Mouse (Mus musculus): ENCODE data around the gene Hbb-bs. TPM values are rescaled to one million over a fixed set of nuclear protein-coding genes. Genes with fewer than 3 reads are reported as not detected.

The Hbb-bs gene
- polyA plus RNA-seq, 1 experiment, result not detected

- TF ChIP-seq TCF12 (IDR thresholded peaks at IDR 0.05; ENCODE audit: insufficient read depth, poor library complexity, severe bottlenecking), result no peak
- no peak for TF ChIP-seq POLR2A (IDR thresholded peaks at IDR 0.05; ENCODE audit: insufficient read length, low read depth)
- no peak for TF ChIP-seq SRF (IDR thresholded peaks at IDR 0.05; ENCODE audit: control insufficient read depth, insufficient read length, low read depth)
- no peak for TF ChIP-seq E2F4 (IDR thresholded peaks at IDR 0.05; ENCODE audit: insufficient read depth)
- TF ChIP-seq TCF3 (IDR thresholded peaks at IDR 0.05; ENCODE audit: insufficient read length, low read depth), result no peak
- TF ChIP-seq MYOG (IDR thresholded peaks at IDR 0.05; ENCODE audit: control insufficient read depth in 1 of 3, insufficient read depth in 1 of 3, insufficient read length in 2 of 3, low read depth in 2 of 3), result no peak
- no peak for TF ChIP-seq USF1 (IDR thresholded peaks at IDR 0.05; ENCODE audit: low read depth)
- no peak for TF ChIP-seq CEBPB (IDR thresholded peaks at IDR 0.05; ENCODE audit: insufficient read depth, poor library complexity, severe bottlenecking)
- TF ChIP-seq REST (IDR thresholded peaks at IDR 0.05; ENCODE audit: insufficient read depth, insufficient read length), result no peak
- no peak for TF ChIP-seq MYOD1 (IDR thresholded peaks at IDR 0.05; ENCODE audit: control insufficient read depth in 1 of 3, insufficient read length in 2 of 3, low read depth in 2 of 3)
- no peak for TF ChIP-seq MAX (IDR thresholded peaks at IDR 0.05; ENCODE audit: low read depth)
- no peak for TF ChIP-seq POLR2AphosphoS2 (IDR thresholded peaks at IDR 0.05; ENCODE audit: insufficient read length, low read depth)
- Histone ChIP-seq H3K79me2 (ENCODE audit: control insufficient read depth, insufficient read depth) (no peaks in the 10 kb centered on the region), H3K27me3 (ENCODE audit: control insufficient read depth, insufficient read depth, insufficient read length) (no peaks in the 10 kb centered on the region), H3ac (ENCODE audit: control insufficient read depth, insufficient read length) (no peak overlapping the region), H3K4me3 (no peak overlapping the region), H3K36me3 (ENCODE audit: control insufficient read depth, insufficient read depth) (no peaks in the 10 kb centered on the region), H3K4me2 (ENCODE audit: low read depth) (no peak overlapping the region)
Measured at GRCm38 (mm10) chr7:103865716-103866115, 37.8 kb upstream of the Hbb-bs start.

- Histone ChIP-seq H3ac (ENCODE audit: control insufficient read depth, insufficient read length) (no peak overlapping the region), H3K27me3 (ENCODE audit: control insufficient read depth, insufficient read depth, insufficient read length) (no peaks in the 10 kb centered on the region), H3K79me2 (ENCODE audit: control insufficient read depth, insufficient read depth) (no peaks in the 10 kb centered on the region), H3K36me3 (ENCODE audit: control insufficient read depth, insufficient read depth) (no peaks in the 10 kb centered on the region), H3K4me3 (no peak overlapping the region), H3K4me2 (ENCODE audit: low read depth) (no peak overlapping the region)
- no peak for TF ChIP-seq CEBPB (IDR thresholded peaks at IDR 0.05; ENCODE audit: insufficient read depth, poor library complexity, severe bottlenecking)
- TF ChIP-seq MAX (IDR thresholded peaks at IDR 0.05; ENCODE audit: low read depth), result no peak
- no peak for TF ChIP-seq MYOG (IDR thresholded peaks at IDR 0.05; ENCODE audit: control insufficient read depth in 1 of 3, insufficient read depth in 1 of 3, insufficient read length in 2 of 3, low read depth in 2 of 3)
- TF ChIP-seq TCF3 (IDR thresholded peaks at IDR 0.05; ENCODE audit: insufficient read length, low read depth), result no peak
- TF ChIP-seq POLR2A (IDR thresholded peaks at IDR 0.05; ENCODE audit: insufficient read length, low read depth), result no peak
- no peak for TF ChIP-seq SRF (IDR thresholded peaks at IDR 0.05; ENCODE audit: control insufficient read depth, insufficient read length, low read depth)
- no peak for TF ChIP-seq USF1 (IDR thresholded peaks at IDR 0.05; ENCODE audit: low read depth)
- TF ChIP-seq MYOD1 (IDR thresholded peaks at IDR 0.05; ENCODE audit: control insufficient read depth in 1 of 3, insufficient read length in 2 of 3, low read depth in 2 of 3), result no peak
- no peak for TF ChIP-seq REST (IDR thresholded peaks at IDR 0.05; ENCODE audit: insufficient read depth, insufficient read length)
- TF ChIP-seq E2F4 (IDR thresholded peaks at IDR 0.05; ENCODE audit: insufficient read depth), result no peak
- TF ChIP-seq POLR2AphosphoS2 (IDR thresholded peaks at IDR 0.05; ENCODE audit: insufficient read length, low read depth), result no peak
- no peak for TF ChIP-seq TCF12 (IDR thresholded peaks at IDR 0.05; ENCODE audit: insufficient read depth, poor library complexity, severe bottlenecking)
Measured at GRCm38 (mm10) chr7:103861531-103861930, 33.6 kb upstream of the Hbb-bs start.

- Histone ChIP-seq H3K27me3 (ENCODE audit: control insufficient read depth, insufficient read depth, insufficient read length) (no peaks in the 10 kb centered on the region), H3K79me2 (ENCODE audit: control insufficient read depth, insufficient read depth) (no peaks in the 10 kb centered on the region), H3K36me3 (ENCODE audit: control insufficient read depth, insufficient read depth) (no peaks in the 10 kb centered on the region), H3K4me2 (ENCODE audit: low read depth) (no peak overlapping the region), H3ac (ENCODE audit: control insufficient read depth, insufficient read length) (no peak overlapping the region), H3K4me3 (no peak overlapping the region)
- TF ChIP-seq E2F4 (IDR thresholded peaks at IDR 0.05; ENCODE audit: insufficient read depth) (no peak), MYOD1 (IDR thresholded peaks at IDR 0.05; ENCODE audit: control insufficient read depth in 1 of 3, insufficient read length in 2 of 3, low read depth in 2 of 3) (no peak), TCF12 (IDR thresholded peaks at IDR 0.05; ENCODE audit: insufficient read depth, poor library complexity, severe bottlenecking) (no peak), CEBPB (IDR thresholded peaks at IDR 0.05; ENCODE audit: insufficient read depth, poor library complexity, severe bottlenecking) (no peak), USF1 (IDR thresholded peaks at IDR 0.05; ENCODE audit: low read depth) (no peak), POLR2AphosphoS2 (IDR thresholded peaks at IDR 0.05; ENCODE audit: insufficient read length, low read depth) (no peak), SRF (IDR thresholded peaks at IDR 0.05; ENCODE audit: control insufficient read depth, insufficient read length, low read depth) (no peak), MYOG (IDR thresholded peaks at IDR 0.05; ENCODE audit: control insufficient read depth in 1 of 3, insufficient read depth in 1 of 3, insufficient read length in 2 of 3, low read depth in 2 of 3) (no peak), MAX (IDR thresholded peaks at IDR 0.05; ENCODE audit: low read depth) (no peak), REST (IDR thresholded peaks at IDR 0.05; ENCODE audit: insufficient read depth, insufficient read length) (no peak), POLR2A (IDR thresholded peaks at IDR 0.05; ENCODE audit: insufficient read length, low read depth) (no peak), TCF3 (IDR thresholded peaks at IDR 0.05; ENCODE audit: insufficient read length, low read depth) (no peak)
Measured at GRCm38 (mm10) chr7:103860855-103861254, 33.0 kb upstream of the Hbb-bs start.

- no peak overlapping the region for H3ac ChIP-seq (ENCODE audit: control insufficient read depth, insufficient read length)
- no peaks in the 10 kb centered on the region for H3K36me3 ChIP-seq (ENCODE audit: control insufficient read depth, insufficient read depth)
- no peaks in the 10 kb centered on the region for H3K27me3 ChIP-seq (ENCODE audit: control insufficient read depth, insufficient read depth, insufficient read length)
- H3K79me2 ChIP-seq (ENCODE audit: control insufficient read depth, insufficient read depth), result no peaks in the 10 kb centered on the region
- TF ChIP-seq TCF3 (IDR thresholded peaks at IDR 0.05; ENCODE audit: insufficient read length, low read depth), result no peak
- TF ChIP-seq SRF (IDR thresholded peaks at IDR 0.05; ENCODE audit: control insufficient read depth, insufficient read length, low read depth), result no peak
- TF ChIP-seq MYOG (IDR thresholded peaks at IDR 0.05; ENCODE audit: control insufficient read depth in 1 of 3, insufficient read depth in 1 of 3, insufficient read length in 2 of 3, low read depth in 2 of 3), result no peak
- H3K4me3 ChIP-seq, result no peak overlapping the region
- H3K4me2 ChIP-seq (ENCODE audit: low read depth), result no peak overlapping the region
Measured at GRCm38 (mm10) chr7:103859076-103859475, 31.2 kb upstream of the Hbb-bs start.

GRCm38 (mm10) chr7:103854669-103855068 is 26.8 kb upstream of the Hbb-bs start:
- Histone ChIP-seq H3K36me3 (ENCODE audit: control insufficient read depth, insufficient read depth) (no peaks in the 10 kb centered on the region), H3K4me3 (no peak overlapping the region)
- TF ChIP-seq E2F4 (IDR thresholded peaks at IDR 0.05; ENCODE audit: insufficient read depth) (no peak), MAX (IDR thresholded peaks at IDR 0.05; ENCODE audit: low read depth) (no peak), MYOG (IDR thresholded peaks at IDR 0.05; ENCODE audit: control insufficient read depth in 1 of 3, insufficient read depth in 1 of 3, insufficient read length in 2 of 3, low read depth in 2 of 3) (no peak), POLR2AphosphoS2 (IDR thresholded peaks at IDR 0.05; ENCODE audit: insufficient read length, low read depth) (no peak), TCF12 (IDR thresholded peaks at IDR 0.05; ENCODE audit: insufficient read depth, poor library complexity, severe bottlenecking) (no peak), CEBPB (IDR thresholded peaks at IDR 0.05; ENCODE audit: insufficient read depth, poor library complexity, severe bottlenecking) (no peak), SRF (IDR thresholded peaks at IDR 0.05; ENCODE audit: control insufficient read depth, insufficient read length, low read depth) (no peak), USF1 (IDR thresholded peaks at IDR 0.05; ENCODE audit: low read depth) (no peak)

More at GRCm38 (mm10) chr7:103854669-103855068, 26.8 kb upstream of the Hbb-bs start:
- Histone ChIP-seq H3K27me3 (ENCODE audit: control insufficient read depth, insufficient read depth, insufficient read length) (no peaks in the 10 kb centered on the region), H3K79me2 (ENCODE audit: control insufficient read depth, insufficient read depth) (no peaks in the 10 kb centered on the region), H3K4me2 (ENCODE audit: low read depth) (no peak overlapping the region), H3ac (ENCODE audit: control insufficient read depth, insufficient read length) (no peak overlapping the region)
